Mouse (Mus musculus): ENCODE results near the gene Tlr12. TPM values are rescaled to one million over a fixed set of nuclear protein-coding genes. Genes with fewer than 3 reads are reported as not detected.
"Not testable (repeated sequence)": the region's sequence is repeated elsewhere in the genome, so short reads cannot be mapped to it uniquely, and the experiment has no call there.

Tlr12 gene
- polyA plus RNA-seq, 1 experiment = not detected

GRCm38 (mm10) chr4:128638265-128638923 is 20.0 kb upstream of the Tlr12 start:
- Histone ChIP-seq H3K4me1 (ENCODE audit: control insufficient read depth, insufficient read depth, insufficient read length, low read length) (no peaks in the 10 kb centered on the region), H3K27ac (replicated peaks; ENCODE audit: low read depth, low read length) (no peak overlapping the region), H3K4me3 (ENCODE audit: insufficient read depth, low read depth, low read length) (no peak overlapping the region)

GRCm38 (mm10) chr4:128637250-128637649 is 18.8 kb upstream of the Tlr12 start:
- Histone ChIP-seq H3K27ac (replicated peaks; ENCODE audit: low read depth, low read length) (no peak overlapping the region), H3K4me3 (ENCODE audit: insufficient read depth, low read depth, low read length) (no peak overlapping the region)

GRCm38 (mm10) chr4:128635894-128636585 is 17.6 kb upstream of the Tlr12 start:
- no peaks in the 10 kb centered on the region for H3K4me1 ChIP-seq (ENCODE audit: control insufficient read depth, insufficient read depth, insufficient read length, low read length)
- H3K4me3 ChIP-seq (ENCODE audit: insufficient read depth, low read depth, low read length) = no peak overlapping the region
- no peak overlapping the region for H3K27ac ChIP-seq (replicated peaks; ENCODE audit: low read depth, low read length)

More at GRCm38 (mm10) chr4:128637250-128637649, 18.8 kb upstream of the Tlr12 start:
- H3K4me1 ChIP-seq (ENCODE audit: control insufficient read depth, insufficient read depth, insufficient read length, low read length) = no peaks in the 10 kb centered on the region

- Histone ChIP-seq H3K4me3 (ENCODE audit: insufficient read depth, low read depth, low read length) (no peak overlapping the region), H3K27ac (replicated peaks; ENCODE audit: low read depth, low read length) (no peak overlapping the region)
Measured at GRCm38 (mm10) chr4:128635451-128635850, 17.0 kb upstream of the Tlr12 start.

GRCm38 (mm10) chr4:128621109-128621508 is 2.7 kb upstream of the Tlr12 start:
- H3K4me3 ChIP-seq (ENCODE audit: insufficient read depth, low read depth, low read length) = no peak overlapping the region
- no peak overlapping the region for H3K27ac ChIP-seq (replicated peaks; ENCODE audit: low read depth, low read length)
- no peaks in the 10 kb centered on the region for H3K4me1 ChIP-seq (ENCODE audit: control insufficient read depth, insufficient read depth, insufficient read length, low read length)

More at GRCm38 (mm10) chr4:128635451-128635850, 17.0 kb upstream of the Tlr12 start:
- no peaks in the 10 kb centered on the region for H3K4me1 ChIP-seq (ENCODE audit: control insufficient read depth, insufficient read depth, insufficient read length, low read length)

- Histone ChIP-seq H3K4me1 (ENCODE audit: control insufficient read depth, insufficient read depth, insufficient read length, low read length) (no peaks in the 10 kb centered on the region), H3K4me3 (ENCODE audit: insufficient read depth, low read depth, low read length) (no peak overlapping the region), H3K27ac (replicated peaks; ENCODE audit: low read depth, low read length) (no peak overlapping the region)
Measured at GRCm38 (mm10) chr4:128620572-128620971, 2.2 kb upstream of the Tlr12 start.

- Histone ChIP-seq H3K4me1 (ENCODE audit: control insufficient read depth, insufficient read depth, insufficient read length, low read length) (no peaks in the 10 kb centered on the region), H3K27ac (replicated peaks; ENCODE audit: low read depth, low read length) (no peak overlapping the region), H3K4me3 (ENCODE audit: insufficient read depth, low read depth, low read length) (no peak overlapping the region)
Measured at GRCm38 (mm10) chr4:128618963-128619362, 544 bp upstream of the Tlr12 start.

GRCm38 (mm10) chr4:128617363-128618120 is 877 bp downstream of the Tlr12 start:
- no peak overlapping the region for H3K27ac ChIP-seq (replicated peaks; ENCODE audit: low read depth, low read length)
- no peaks in the 10 kb centered on the region for H3K4me1 ChIP-seq (ENCODE audit: control insufficient read depth, insufficient read depth, insufficient read length, low read length)
- H3K4me3 ChIP-seq (ENCODE audit: insufficient read depth, low read depth, low read length) = no peak overlapping the region

- H3K4me3 ChIP-seq (ENCODE audit: insufficient read depth, low read depth, low read length) = no peak overlapping the region
- H3K4me1 ChIP-seq (ENCODE audit: control insufficient read depth, insufficient read depth, insufficient read length, low read length) = no peaks in the 10 kb centered on the region
- no peak overlapping the region for H3K27ac ChIP-seq (replicated peaks; ENCODE audit: low read depth, low read length)
Measured at GRCm38 (mm10) chr4:128615761-128616160, 2.7 kb downstream of the Tlr12 start.

GRCm38 (mm10) chr4:128613326-128613725 is 5.1 kb downstream of the Tlr12 start:
- Histone ChIP-seq H3K4me1 (ENCODE audit: control insufficient read depth, insufficient read depth, insufficient read length, low read length) (no peaks in the 10 kb centered on the region), H3K27ac (replicated peaks; ENCODE audit: low read depth, low read length) (no peak overlapping the region), H3K4me3 (ENCODE audit: insufficient read depth, low read depth, low read length) (no peak overlapping the region)

- H3K4me3 ChIP-seq (ENCODE audit: insufficient read depth, low read depth, low read length); H3K27ac ChIP-seq (replicated peaks; ENCODE audit: low read depth, low read length); H3K4me1 ChIP-seq (ENCODE audit: control insufficient read depth, insufficient read depth, insufficient read length, low read length): not testable (repeated sequence)
Measured at GRCm38 (mm10) chr4:128611726-128612125, 6.7 kb downstream of the Tlr12 start.

- no peaks in the 10 kb centered on the region for H3K4me1 ChIP-seq (ENCODE audit: control insufficient read depth, insufficient read depth, insufficient read length, low read length)
- no peak overlapping the region; the same call in 1 of the 2 replicates for H3K4me3 ChIP-seq (ENCODE audit: insufficient read depth, low read depth, low read length)
- H3K27ac ChIP-seq (replicated peaks; ENCODE audit: low read depth, low read length) = no peak overlapping the region
Measured at GRCm38 (mm10) chr4:128610706-128611105, 7.7 kb downstream of the Tlr12 start.

GRCm38 (mm10) chr4:128609925-128610402 is 8.5 kb downstream of the Tlr12 start, which contains the start of gene Zscan20:
Gene Zscan20 (minus strand): TSS chr4:128610098.
- peak within 1 kb of the TSS; percentile 67 for H3K4me3 ChIP-seq (ENCODE audit: insufficient read depth, low read depth, low read length)
- no peak within 1 kb of the TSS for H3K27ac ChIP-seq (replicated peaks; ENCODE audit: low read depth, low read length)
- no peaks in the 10 kb centered on the region for H3K4me1 ChIP-seq (ENCODE audit: control insufficient read depth, insufficient read depth, insufficient read length, low read length)

GRCm38 (mm10) chr4:128609276-128609924 is 9.0 kb downstream of the Tlr12 start:
- Histone ChIP-seq H3K4me1 (ENCODE audit: control insufficient read depth, insufficient read depth, insufficient read length, low read length) (no peaks in the 10 kb centered on the region), H3K27ac (replicated peaks; ENCODE audit: low read depth, low read length) (no peak overlapping the region), H3K4me3 (ENCODE audit: insufficient read depth, low read depth, low read length) (peak overlapping the region; percentile 67)

GRCm38 (mm10) chr4:128607661-128608060 is 10.8 kb downstream of the Tlr12 start:
- Histone ChIP-seq H3K4me3 (ENCODE audit: insufficient read depth, low read depth, low read length) (no peak overlapping the region), H3K4me1 (ENCODE audit: control insufficient read depth, insufficient read depth, insufficient read length, low read length) (no peaks in the 10 kb centered on the region), H3K27ac (replicated peaks; ENCODE audit: low read depth, low read length) (no peak overlapping the region)
